Mouse (Mus musculus) liver, embryonic 11.5 days (tissue): ENCODE data around the gene Hnrnpa2b1. TPM values are rescaled to one million over a fixed set of nuclear protein-coding genes. Genes with fewer than 3 reads are reported as not detected.
"Not testable (repeated sequence)": the region's sequence is repeated elsewhere in the genome, so short reads cannot be mapped to it uniquely, and the experiment has no call there.

Experiments
- ATAC-seq: fragments of 200-750 bp; cut with Nextera tagmentation; replicated peaks from 2 replicates; pipeline ENCODE4 v1.8.0; 2017; ENCODE audit warnings: moderate number of reproducible peaks, mild to moderate bottlenecking, moderate TSS enrichment, moderate library complexity; ENCODE audit not compliant: low FRiP score
- DNase-seq: peaks from one replicate; pipeline ENCODE4 v3.0.0-alpha.2; 2017; ENCODE audit warnings: low spot score
- H3K27ac ChIP-seq: fragments of 300-500 bp; sonication (generic); 2 replicates; pipeline ENCODE4 v1.5.1; 2014; ENCODE audit warnings: mild to moderate bottlenecking, low read depth, low read length, control low read depth
- H3K27me3 ChIP-seq: fragments of 300-500 bp; sonication (generic); replicated peaks from 2 replicates; pipeline ENCODE4 v1.6.1; 2014; ENCODE audit warnings: low read length, mixed read lengths; ENCODE audit not compliant: control insufficient read depth, insufficient read depth
- H3K36me3 ChIP-seq: fragments of 300-500 bp; sonication (generic); 2 replicates; pipeline ENCODE4 v1.6.1; 2014; ENCODE audit warnings: mild to moderate bottlenecking, low read length, moderate library complexity, mixed read lengths; ENCODE audit not compliant: control insufficient read depth, insufficient read depth
- H3K4me1 ChIP-seq: fragments of 300-500 bp; sonication (generic); replicated peaks from 2 replicates; pipeline ENCODE4 v1.6.1; 2014; ENCODE audit warnings: low read length, mixed read lengths; ENCODE audit not compliant: control insufficient read depth, insufficient read depth
- H3K4me2 ChIP-seq: fragments of 300-500 bp; sonication (generic); 2 replicates; pipeline ENCODE4 v1.6.1; 2014; ENCODE audit warnings: mild to moderate bottlenecking, control low read depth, moderate library complexity
- H3K4me3 ChIP-seq: fragments of 300-500 bp; sonication (generic); 2 replicates; pipeline ENCODE4 v1.5.1; 2014; ENCODE audit warnings: low read depth, low read length, control low read depth
- H3K9ac ChIP-seq: fragments of 300-500 bp; sonication (generic); 2 replicates; pipeline ENCODE4 v1.6.1; 2014; ENCODE audit warnings: low read depth, low read length, control low read depth
- H3K9me3 ChIP-seq: fragments of 300-500 bp; sonication (generic); 2 replicates; pipeline ENCODE4 v1.6.1; 2016; ENCODE audit warnings: low read length, inconsistent platforms, mixed read lengths; ENCODE audit not compliant: control insufficient read depth
- WGBS: fragments of 180-500 bp; shearing (Covaris S2); extraction: QIAGEN DNeasy Blood & Tissue Kit; methylation state at CpG from one replicate; pipeline ENCODE4 v1.1.7; 2014; 5-methylcytosine and 5-hydroxymethylcytosine counted together
- polyA plus RNA-seq: library from polyadenylated mRNA; unstranded; fragments of >200 nt; fragmentation: Nextera tagmentation; extraction: Ambion mirVana; gene quantifications from 2 replicates; pipeline ENCODE4 v1.2.1, GENCODE M21; 2014

Gene Hnrnpa2b1
- polyA plus RNA-seq, 1 experiment from 2014 or later = 1,403 TPM

- H3K9ac ChIP-seq = no peak overlapping the region
- H3K36me3 ChIP-seq = no peaks in the 10 kb centered on the region
- H3K9me3 ChIP-seq = no peaks in the 10 kb centered on the region
- WGBS = 66% methylated on average over 8 of the region's 8 CpGs
- no peaks in the 10 kb centered on the region for H3K4me1 ChIP-seq
- no peaks in the 10 kb centered on the region for H3K27me3 ChIP-seq
- ATAC-seq = no peak
- no peak for DNase-seq
- no peak overlapping the region for H3K4me2 ChIP-seq
- no peak overlapping the region for H3K4me3 ChIP-seq
- H3K27ac ChIP-seq = no peak overlapping the region
Measured at GRCm38 (mm10) chr6:51497321-51498111, 27.8 kb upstream of the Hnrnpa2b1 start.

GRCm38 (mm10) chr6:51489787-51490186, 20.1 kb upstream of the Hnrnpa2b1 start:
- no peaks in the 10 kb centered on the region for H3K9me3 ChIP-seq
- H3K4me3 ChIP-seq = no peak overlapping the region
- DNase-seq = no peak
- no peaks in the 10 kb centered on the region for H3K27me3 ChIP-seq
- WGBS = 60% methylated on average over 2 of the region's 2 CpGs
- no peak for ATAC-seq
- no peak overlapping the region for H3K27ac ChIP-seq
- H3K9ac ChIP-seq = no peak overlapping the region
- H3K4me1 ChIP-seq = peaks cover 10% of the 10 kb centered on the region; the same call in 1 of the 2 replicates
- no peaks in the 10 kb centered on the region for H3K36me3 ChIP-seq
- H3K4me2 ChIP-seq = no peak overlapping the region

- Histone ChIP-seq H3K4me2 (no peak overlapping the region), H3K9me3 (no peaks in the 10 kb centered on the region), H3K4me3 (no peak overlapping the region), H3K36me3 (peaks cover 11% of the 10 kb centered on the region), H3K27ac (no peak overlapping the region), H3K4me1 (peaks cover 10% of the 10 kb centered on the region; the same call in 1 of the 2 replicates), H3K27me3 (no peaks in the 10 kb centered on the region), H3K9ac (no peak overlapping the region)
- ATAC-seq = no peak
- no peak for DNase-seq
- 74% methylated on average over 5 of the region's 5 CpGs for WGBS
Measured at GRCm38 (mm10) chr6:51486731-51487130, 17.0 kb upstream of the Hnrnpa2b1 start.

- Histone ChIP-seq H3K36me3 (peaks cover 13% of the 10 kb centered on the region), H3K9me3 (no peaks in the 10 kb centered on the region), H3K27ac (no peak overlapping the region), H3K4me2 (0 out of 2 replicates have a peak overlapping the region, but pooled peaks have one; percentile 12), H3K9ac (no peak overlapping the region), H3K27me3 (no peaks in the 10 kb centered on the region), H3K4me3 (no peak overlapping the region), H3K4me1 (peaks cover 10% of the 10 kb centered on the region; the same call in 1 of the 2 replicates)
- WGBS = 23% methylated on average over 7 of the region's 7 CpGs
- peak; percentile 20 for DNase-seq
- no peak for ATAC-seq
Measured at GRCm38 (mm10) chr6:51486076-51486710, 16.5 kb upstream of the Hnrnpa2b1 start.

- Histone ChIP-seq H3K27me3 (no peaks in the 10 kb centered on the region), H3K4me1 (peaks cover 10% of the 10 kb centered on the region; the same call in 1 of the 2 replicates), H3K9ac (no peak overlapping the region), H3K9me3 (no peaks in the 10 kb centered on the region), H3K4me3 (no peak overlapping the region), H3K4me2 (no peak overlapping the region), H3K27ac (no peak overlapping the region), H3K36me3 (peaks cover 18% of the 10 kb centered on the region)
- ATAC-seq (peak; percentile 41; the same call in 1 of the 2 replicates), DNase-seq (peak; percentile 31)
- WGBS = 35% methylated on average over 2 of the region's 2 CpGs
Measured at GRCm38 (mm10) chr6:51485646-51486045, 16.0 kb upstream of the Hnrnpa2b1 start.

- WGBS = 87% methylated on average over 8 of the region's 8 CpGs
- peaks cover 27% of the 10 kb centered on the region for H3K36me3 ChIP-seq
- DNase-seq = peak; percentile 30
- not testable (repeated sequence) for H3K27me3 ChIP-seq, H3K9ac ChIP-seq, H3K27ac ChIP-seq, ATAC-seq, H3K4me2 ChIP-seq, H3K9me3 ChIP-seq, H3K4me3 ChIP-seq, H3K4me1 ChIP-seq
Measured at GRCm38 (mm10) chr6:51484556-51484955, 14.9 kb upstream of the Hnrnpa2b1 start.

- H3K9ac ChIP-seq = no peak overlapping the region
- H3K9me3 ChIP-seq = no peaks in the 10 kb centered on the region
- H3K4me1 ChIP-seq = peaks cover 11% of the 10 kb centered on the region
- peak; percentile 18 for DNase-seq
- 91% methylated on average over 3 of the region's 3 CpGs for WGBS
- no peaks in the 10 kb centered on the region for H3K27me3 ChIP-seq
- H3K4me3 ChIP-seq = no peak overlapping the region
- ATAC-seq = no peak
- no peak overlapping the region for H3K27ac ChIP-seq
- H3K4me2 ChIP-seq = no peak overlapping the region
- peaks cover 34% of the 10 kb centered on the region for H3K36me3 ChIP-seq
Measured at GRCm38 (mm10) chr6:51483861-51484260, 14.2 kb upstream of the Hnrnpa2b1 start.

- Histone ChIP-seq H3K9me3 (no peaks in the 10 kb centered on the region), H3K4me1 (peaks cover 17% of the 10 kb centered on the region), H3K27me3 (no peaks in the 10 kb centered on the region), H3K27ac (no peak overlapping the region), H3K9ac (no peak overlapping the region), H3K36me3 (peaks cover 45% of the 10 kb centered on the region), H3K4me3 (no peak overlapping the region), H3K4me2 (no peak overlapping the region)
- 93% methylated on average over 8 of the region's 8 CpGs for WGBS
- ATAC-seq = no peak
- DNase-seq = peak; percentile 12
Measured at GRCm38 (mm10) chr6:51481548-51481947, 11.9 kb upstream of the Hnrnpa2b1 start.
